Mouse (Mus musculus) ES-CJ7 (cell line): Measurements from ENCODE around the gene Map3k14.
"Not testable (repeated sequence)": the region's sequence is repeated elsewhere in the genome, so short reads cannot be mapped to it uniquely, and the experiment has no call there.

Source experiments
- DNase-seq: peaks from one replicate; pipeline ENCODE4 v3.0.0; 2011; ENCODE audit warnings: low read depth, low spot score

The Map3k14 gene

GRCm38 (mm10) chr11:103247504-103248177 is 19.6 kb downstream of the Map3k14 start:
- no peak for DNase-seq

- no peak for DNase-seq
Measured at GRCm38 (mm10) chr11:103246731-103247290, 20.5 kb downstream of the Map3k14 start.

GRCm38 (mm10) chr11:103246081-103246730 is 21.1 kb downstream of the Map3k14 start:
- no peak for DNase-seq

GRCm38 (mm10) chr11:103244856-103245255 is 22.4 kb downstream of the Map3k14 start:
- no peak for DNase-seq

- DNase-seq = no peak
Measured at GRCm38 (mm10) chr11:103240740-103241139, 26.5 kb downstream of the Map3k14 start.

- peak; percentile 80 for DNase-seq
Measured at GRCm38 (mm10) chr11:103237757-103238156, 29.5 kb downstream of the Map3k14 start.

- DNase-seq = no peak
Measured at GRCm38 (mm10) chr11:103236903-103237302, 30.4 kb downstream of the Map3k14 start.

GRCm38 (mm10) chr11:103236431-103236830 is 30.8 kb downstream of the Map3k14 start:
- DNase-seq = no peak

GRCm38 (mm10) chr11:103235702-103236101 is 31.6 kb downstream of the Map3k14 start:
- DNase-seq = no peak

GRCm38 (mm10) chr11:103234447-103234846 is 32.8 kb downstream of the Map3k14 start:
- DNase-seq = no peak

GRCm38 (mm10) chr11:103232966-103233365 is 34.3 kb downstream of the Map3k14 start:
- peak; percentile 68 for DNase-seq

GRCm38 (mm10) chr11:103231367-103231766 is 35.9 kb downstream of the Map3k14 start:
- DNase-seq = no peak

GRCm38 (mm10) chr11:103230626-103231025 is 36.6 kb downstream of the Map3k14 start:
- DNase-seq = peak; percentile 45

- DNase-seq = peak; percentile 41
Measured at GRCm38 (mm10) chr11:103229608-103230007, 37.7 kb downstream of the Map3k14 start.

- DNase-seq = no peak
Measured at GRCm38 (mm10) chr11:103223951-103224456, 43.3 kb downstream of the Map3k14 start.

- DNase-seq = no peak
Measured at GRCm38 (mm10) chr11:103223444-103223843, 43.8 kb downstream of the Map3k14 start.

- not testable (repeated sequence) for DNase-seq
Measured at GRCm38 (mm10) chr11:103222718-103223117, 44.6 kb downstream of the Map3k14 start.

GRCm38 (mm10) chr11:103221437-103221836 is 45.8 kb downstream of the Map3k14 start:
- DNase-seq = no peak

GRCm38 (mm10) chr11:103219995-103220394 is 47.3 kb downstream of the Map3k14 start:
- DNase-seq = no peak

GRCm38 (mm10) chr11:103219259-103219658 is 48.0 kb downstream of the Map3k14 start:
- no peak for DNase-seq

GRCm38 (mm10) chr11:103218517-103218901 is 48.8 kb downstream of the Map3k14 start:
- DNase-seq = no peak

GRCm38 (mm10) chr11:103217790-103218516 is 49.3 kb downstream of the Map3k14 start, which contains the start of gene Spata32:
TSS of gene Spata32 (minus strand) at chr11:103218432.
- DNase-seq = peak; percentile 54
